Mouse (Mus musculus): ENCODE measurements around the gene Zfp949.

- TF ChIP-seq GATA1 (IDR thresholded peaks at IDR 0.05; ENCODE audit: borderline replicate concordance, low read length), result no peak
- no peak; the same call in 1 of the 2 replicates for TF ChIP-seq FLI1 (IDR thresholded peaks at IDR 0.05; ENCODE audit: low read length)
These were observed 25.1 kb upstream of the Zfp949 start for GRCm38 (mm10) chr9:88522569-88523334.

All from megakaryocyte, embryonic 14.5 days (primary cell).